Mouse (Mus musculus): Measurements from ENCODE around the gene Pacsin1. TPM values are rescaled to one million over a fixed set of nuclear protein-coding genes. Genes with fewer than 3 reads are reported as not detected.
A peak's percentile ranks its signal among the peaks of the same experiment; 100 is the strongest.

Gene Pacsin1
- polyA plus RNA-seq, 1 experiment from 2014 or later: 5.8 TPM

GRCm38 (mm10) chr17:27643101-27643500 is 12.2 kb upstream of the Pacsin1 start:
- DNase-seq (ENCODE audit: low spot score): no peak
- 30% methylated on average over 6 of the region's 6 CpGs for WGBS
- Histone ChIP-seq H3K4me3 (no peak overlapping the region), H3K27me3 (ENCODE audit: low read depth, poor library complexity, severe bottlenecking) (no peaks in the 10 kb centered on the region), H3K27ac (no peak overlapping the region; the same call in 1 of the 2 replicates), H3K36me3 (no peaks in the 10 kb centered on the region), H3K9me3 (replicated peaks) (no peaks in the 10 kb centered on the region), H3K4me1 (peaks cover 24% of the 10 kb centered on the region)

GRCm38 (mm10) chr17:27643756-27644155 is 11.6 kb upstream of the Pacsin1 start:
- H3K36me3 ChIP-seq: no peaks in the 10 kb centered on the region
- H3K27me3 ChIP-seq (ENCODE audit: low read depth, poor library complexity, severe bottlenecking): no peaks in the 10 kb centered on the region
- H3K9me3 ChIP-seq (replicated peaks): no peaks in the 10 kb centered on the region
- WGBS: 87% methylated on average over 9 of the region's 9 CpGs
- H3K27ac ChIP-seq: no peak overlapping the region
- H3K4me1 ChIP-seq: peaks cover 24% of the 10 kb centered on the region
- no peak overlapping the region for H3K4me3 ChIP-seq
- no peak for DNase-seq (ENCODE audit: low spot score)

GRCm38 (mm10) chr17:27644572-27644971 is 10.7 kb upstream of the Pacsin1 start:
- H3K4me1 ChIP-seq: peaks cover 24% of the 10 kb centered on the region
- DNase-seq (ENCODE audit: low spot score): no peak
- no peak overlapping the region for H3K27ac ChIP-seq
- no peaks in the 10 kb centered on the region for H3K36me3 ChIP-seq
- H3K4me3 ChIP-seq: no peak overlapping the region
- H3K9me3 ChIP-seq (replicated peaks): no peaks in the 10 kb centered on the region
- no peaks in the 10 kb centered on the region for H3K27me3 ChIP-seq (ENCODE audit: low read depth, poor library complexity, severe bottlenecking)
- WGBS: 47% methylated on average over 2 of the region's 2 CpGs

- WGBS: 37% methylated on average over 7 of the region's 7 CpGs
- H3K27ac ChIP-seq: no peak overlapping the region
- no peaks in the 10 kb centered on the region for H3K9me3 ChIP-seq (replicated peaks)
- no peak overlapping the region for H3K4me3 ChIP-seq
- H3K36me3 ChIP-seq: no peaks in the 10 kb centered on the region
- DNase-seq (ENCODE audit: low spot score): no peak
- H3K27me3 ChIP-seq (ENCODE audit: low read depth, poor library complexity, severe bottlenecking): no peaks in the 10 kb centered on the region
- H3K4me1 ChIP-seq: peaks cover 24% of the 10 kb centered on the region
These were observed 9.5 kb upstream of the Pacsin1 start for GRCm38 (mm10) chr17:27645807-27646206.

- Histone ChIP-seq H3K4me3 (no peak overlapping the region), H3K9me3 (replicated peaks) (no peaks in the 10 kb centered on the region), H3K27me3 (ENCODE audit: low read depth, poor library complexity, severe bottlenecking) (peaks cover 22% of the 10 kb centered on the region), H3K36me3 (no peaks in the 10 kb centered on the region), H3K4me1 (peaks cover 18% of the 10 kb centered on the region), H3K27ac (no peak overlapping the region)
- 14% methylated on average over 12 of the region's 12 CpGs for WGBS
- peak; percentile 75 for DNase-seq (ENCODE audit: low spot score)
These were observed 5.1 kb upstream of the Pacsin1 start for GRCm38 (mm10) chr17:27650160-27650559.

- peaks cover 27% of the 10 kb centered on the region for H3K27me3 ChIP-seq (ENCODE audit: low read depth, poor library complexity, severe bottlenecking)
- no peaks in the 10 kb centered on the region for H3K36me3 ChIP-seq
- no peak overlapping the region for H3K27ac ChIP-seq
- H3K4me3 ChIP-seq: no peak overlapping the region
- H3K9me3 ChIP-seq (replicated peaks): no peaks in the 10 kb centered on the region
- peaks cover 20% of the 10 kb centered on the region for H3K4me1 ChIP-seq
- 76% methylated on average over 13 of the region's 13 CpGs for WGBS
- no peak for DNase-seq (ENCODE audit: low spot score)
These were observed 4.7 kb upstream of the Pacsin1 start for GRCm38 (mm10) chr17:27650586-27650985.

GRCm38 (mm10) chr17:27652046-27652790 is 3.1 kb upstream of the Pacsin1 start:
- peaks cover 25% of the 10 kb centered on the region for H3K4me1 ChIP-seq
- no peaks in the 10 kb centered on the region for H3K36me3 ChIP-seq
- no peak overlapping the region for H3K4me3 ChIP-seq
- DNase-seq (ENCODE audit: low spot score): no peak
- H3K9me3 ChIP-seq (replicated peaks): no peaks in the 10 kb centered on the region
- H3K27ac ChIP-seq: no peak overlapping the region
- H3K27me3 ChIP-seq (ENCODE audit: low read depth, poor library complexity, severe bottlenecking): peaks cover 43% of the 10 kb centered on the region
- 89% methylated on average over 23 of the region's 23 CpGs for WGBS

GRCm38 (mm10) chr17:27653253-27653959 is 1.9 kb upstream of the Pacsin1 start:
- peaks cover 49% of the 10 kb centered on the region for H3K27me3 ChIP-seq (ENCODE audit: low read depth, poor library complexity, severe bottlenecking)
- H3K4me1 ChIP-seq: peaks cover 27% of the 10 kb centered on the region
- no peak overlapping the region for H3K27ac ChIP-seq
- H3K4me3 ChIP-seq: no peak overlapping the region
- DNase-seq (ENCODE audit: low spot score): no peak
- H3K36me3 ChIP-seq: no peaks in the 10 kb centered on the region
- 51% methylated on average over 10 of the region's 10 CpGs for WGBS
- H3K9me3 ChIP-seq (replicated peaks): no peaks in the 10 kb centered on the region

GRCm38 (mm10) chr17:27656011-27656399 is 696 bp downstream of the Pacsin1 start:
- WGBS: under 1% methylated on average over 14 of the region's 14 CpGs
- H3K9me3 ChIP-seq (replicated peaks): no peaks in the 10 kb centered on the region
- peaks cover 49% of the 10 kb centered on the region for H3K27me3 ChIP-seq (ENCODE audit: low read depth, poor library complexity, severe bottlenecking)
- H3K27ac ChIP-seq: peak overlapping the region; percentile 83; the same call in 1 of the 2 replicates
- peaks cover 27% of the 10 kb centered on the region for H3K4me1 ChIP-seq
- peak overlapping the region; percentile 71 for H3K4me3 ChIP-seq
- peak; percentile 74 for DNase-seq (ENCODE audit: low spot score)
- no peaks in the 10 kb centered on the region for H3K36me3 ChIP-seq

GRCm38 (mm10) chr17:27656414-27656813 is 1.1 kb downstream of the Pacsin1 start:
- peak overlapping the region; percentile 22 for H3K27ac ChIP-seq
- H3K4me1 ChIP-seq: peaks cover 27% of the 10 kb centered on the region
- no peaks in the 10 kb centered on the region for H3K9me3 ChIP-seq (replicated peaks)
- H3K36me3 ChIP-seq: no peaks in the 10 kb centered on the region
- peaks cover 49% of the 10 kb centered on the region for H3K27me3 ChIP-seq (ENCODE audit: low read depth, poor library complexity, severe bottlenecking)
- DNase-seq (ENCODE audit: low spot score): no peak
- H3K4me3 ChIP-seq: peak overlapping the region; percentile 71
- WGBS: 9% methylated on average over 5 of the region's 5 CpGs

- WGBS: 74% methylated on average over 8 of the region's 8 CpGs
- Histone ChIP-seq H3K27ac (no peak overlapping the region), H3K9me3 (replicated peaks) (no peaks in the 10 kb centered on the region), H3K4me3 (no peak overlapping the region), H3K4me1 (peaks cover 27% of the 10 kb centered on the region), H3K27me3 (ENCODE audit: low read depth, poor library complexity, severe bottlenecking) (peaks cover 49% of the 10 kb centered on the region), H3K36me3 (no peaks in the 10 kb centered on the region)
- DNase-seq (ENCODE audit: low spot score): no peak
These were observed 1.8 kb downstream of the Pacsin1 start for GRCm38 (mm10) chr17:27657123-27657522.

GRCm38 (mm10) chr17:27658767-27659166 is 3.5 kb downstream of the Pacsin1 start:
- no peak for DNase-seq (ENCODE audit: low spot score)
- peaks cover 40% of the 10 kb centered on the region for H3K27me3 ChIP-seq (ENCODE audit: low read depth, poor library complexity, severe bottlenecking)
- peaks cover 27% of the 10 kb centered on the region for H3K4me1 ChIP-seq
- H3K4me3 ChIP-seq: no peak overlapping the region
- WGBS: 67% methylated on average over 7 of the region's 7 CpGs
- H3K9me3 ChIP-seq (replicated peaks): no peaks in the 10 kb centered on the region
- no peak overlapping the region for H3K27ac ChIP-seq
- no peaks in the 10 kb centered on the region for H3K36me3 ChIP-seq

- DNase-seq (ENCODE audit: low spot score): no peak
These were observed 16.4 kb downstream of the Pacsin1 start for GRCm38 (mm10) chr17:27671720-27672119.

More at GRCm38 (mm10) chr17:27671720-27672119, 16.4 kb downstream of the Pacsin1 start:
- Histone ChIP-seq H3K4me3 (no peak overlapping the region), H3K36me3 (no peaks in the 10 kb centered on the region), H3K27me3 (ENCODE audit: low read depth, poor library complexity, severe bottlenecking) (no peaks in the 10 kb centered on the region), H3K27ac (no peak overlapping the region), H3K9me3 (replicated peaks) (no peaks in the 10 kb centered on the region), H3K4me1 (peaks cover 6% of the 10 kb centered on the region)
- 85% methylated on average over 6 of the region's 6 CpGs for WGBS

Data from limb, embryonic 10.5 days (tissue).